Mouse (Mus musculus): Measurements from ENCODE around the gene Amn. TPM values are rescaled to one million over a fixed set of nuclear protein-coding genes. Genes with fewer than 3 reads are reported as not detected.

Gene Amn
- polyA plus RNA-seq, 1 experiment, result not detected

- TF ChIP-seq CTCF (IDR thresholded peaks at IDR 0.05; ENCODE audit: control insufficient read depth, insufficient read depth, low read length) (no peak), POLR2A (IDR thresholded peaks at IDR 0.05; ENCODE audit: borderline replicate concordance, control insufficient read depth, low read depth, low read length) (no peak)
- Histone ChIP-seq H3K4me3 (replicated peaks; ENCODE audit: control insufficient read depth, low read depth, low read length) (no peak overlapping the region), H3K27ac (ENCODE audit: control insufficient read depth, insufficient read depth, low read depth, low read length, poor library complexity) (no peak overlapping the region), H3K4me1 (ENCODE audit: control insufficient read depth, insufficient read depth, low read length) (no peaks in the 10 kb centered on the region)
- 82% methylated on average over 10 of the region's 10 CpGs for WGBS
Measured at GRCm38 (mm10) chr12:111311775-111312174, 40.9 kb downstream of the Amn start.

- no peak overlapping the region for H3K27ac ChIP-seq (ENCODE audit: control insufficient read depth, insufficient read depth, low read depth, low read length, poor library complexity)
- H3K4me3 ChIP-seq (replicated peaks; ENCODE audit: control insufficient read depth, low read depth, low read length), result no peak overlapping the region
- H3K4me1 ChIP-seq (ENCODE audit: control insufficient read depth, insufficient read depth, low read length), result no peaks in the 10 kb centered on the region
- 90% methylated on average over 7 of the region's 7 CpGs for WGBS
- TF ChIP-seq CTCF (IDR thresholded peaks at IDR 0.05; ENCODE audit: control insufficient read depth, insufficient read depth, low read length) (no peak), POLR2A (IDR thresholded peaks at IDR 0.05; ENCODE audit: borderline replicate concordance, control insufficient read depth, low read depth, low read length) (no peak)
Measured at GRCm38 (mm10) chr12:111314273-111314672, 43.4 kb downstream of the Amn start.

GRCm38 (mm10) chr12:111317694-111318093, 46.8 kb downstream of the Amn start:
- TF ChIP-seq POLR2A (IDR thresholded peaks at IDR 0.05; ENCODE audit: borderline replicate concordance, control insufficient read depth, low read depth, low read length) (no peak), CTCF (IDR thresholded peaks at IDR 0.05; ENCODE audit: control insufficient read depth, insufficient read depth, low read length) (no peak)
- 89% methylated on average over 9 of the region's 9 CpGs for WGBS
- Histone ChIP-seq H3K4me3 (replicated peaks; ENCODE audit: control insufficient read depth, low read depth, low read length) (no peak overlapping the region), H3K4me1 (ENCODE audit: control insufficient read depth, insufficient read depth, low read length) (no peaks in the 10 kb centered on the region), H3K27ac (ENCODE audit: control insufficient read depth, insufficient read depth, low read depth, low read length, poor library complexity) (no peak overlapping the region)

GRCm38 (mm10) chr12:111320549-111320948, 49.7 kb downstream of the Amn start:
- no peaks in the 10 kb centered on the region for H3K4me1 ChIP-seq (ENCODE audit: control insufficient read depth, insufficient read depth, low read length)
- no peak for TF ChIP-seq POLR2A (IDR thresholded peaks at IDR 0.05; ENCODE audit: borderline replicate concordance, control insufficient read depth, low read depth, low read length)
- TF ChIP-seq CTCF (IDR thresholded peaks at IDR 0.05; ENCODE audit: control insufficient read depth, insufficient read depth, low read length), result no peak
- WGBS, result 86% methylated on average over 12 of the region's 12 CpGs
- no peak overlapping the region for H3K27ac ChIP-seq (ENCODE audit: control insufficient read depth, insufficient read depth, low read depth, low read length, poor library complexity)
- H3K4me3 ChIP-seq (replicated peaks; ENCODE audit: control insufficient read depth, low read depth, low read length), result no peak overlapping the region

GRCm38 (mm10) chr12:111321832-111322231, 50.9 kb downstream of the Amn start:
- Histone ChIP-seq H3K4me3 (replicated peaks; ENCODE audit: control insufficient read depth, low read depth, low read length) (no peak overlapping the region), H3K4me1 (ENCODE audit: control insufficient read depth, insufficient read depth, low read length) (no peaks in the 10 kb centered on the region), H3K27ac (ENCODE audit: control insufficient read depth, insufficient read depth, low read depth, low read length, poor library complexity) (no peak overlapping the region)
- 90% methylated on average over 13 of the region's 13 CpGs for WGBS
- no peak for TF ChIP-seq CTCF (IDR thresholded peaks at IDR 0.05; ENCODE audit: control insufficient read depth, insufficient read depth, low read length)
- TF ChIP-seq POLR2A (IDR thresholded peaks at IDR 0.05; ENCODE audit: borderline replicate concordance, control insufficient read depth, low read depth, low read length), result no peak

- WGBS, result 24% methylated on average over 4 of the region's 4 CpGs
- H3K4me1 ChIP-seq (ENCODE audit: control insufficient read depth, insufficient read depth, low read length), result no peaks in the 10 kb centered on the region
- TF ChIP-seq CTCF (IDR thresholded peaks at IDR 0.05; ENCODE audit: control insufficient read depth, insufficient read depth, low read length) (no peak), POLR2A (IDR thresholded peaks at IDR 0.05; ENCODE audit: borderline replicate concordance, control insufficient read depth, low read depth, low read length) (no peak)
- H3K27ac ChIP-seq (ENCODE audit: control insufficient read depth, insufficient read depth, low read depth, low read length, poor library complexity), result no peak overlapping the region
- no peak overlapping the region for H3K4me3 ChIP-seq (replicated peaks; ENCODE audit: control insufficient read depth, low read depth, low read length)
Measured at GRCm38 (mm10) chr12:111323423-111323822, 52.5 kb downstream of the Amn start.

- Histone ChIP-seq H3K4me1 (ENCODE audit: control insufficient read depth, insufficient read depth, low read length) (no peaks in the 10 kb centered on the region), H3K4me3 (replicated peaks; ENCODE audit: control insufficient read depth, low read depth, low read length) (no peak overlapping the region), H3K27ac (ENCODE audit: control insufficient read depth, insufficient read depth, low read depth, low read length, poor library complexity) (no peak overlapping the region)
- TF ChIP-seq CTCF (IDR thresholded peaks at IDR 0.05; ENCODE audit: control insufficient read depth, insufficient read depth, low read length) (no peak), POLR2A (IDR thresholded peaks at IDR 0.05; ENCODE audit: borderline replicate concordance, control insufficient read depth, low read depth, low read length) (no peak)
- 92% methylated on average over 21 of the region's 21 CpGs for WGBS
Measured at GRCm38 (mm10) chr12:111324536-111324935, 53.6 kb downstream of the Amn start.

- H3K4me1 ChIP-seq (ENCODE audit: control insufficient read depth, insufficient read depth, low read length), result no peaks in the 10 kb centered on the region
- TF ChIP-seq POLR2A (IDR thresholded peaks at IDR 0.05; ENCODE audit: borderline replicate concordance, control insufficient read depth, low read depth, low read length) (no peak), CTCF (IDR thresholded peaks at IDR 0.05; ENCODE audit: control insufficient read depth, insufficient read depth, low read length) (no peak)
- WGBS, result 87% methylated on average over 12 of the region's 12 CpGs
- H3K4me3 ChIP-seq (replicated peaks; ENCODE audit: control insufficient read depth, low read depth, low read length), result no peak overlapping the region
- no peak overlapping the region for H3K27ac ChIP-seq (ENCODE audit: control insufficient read depth, insufficient read depth, low read depth, low read length, poor library complexity)
Measured at GRCm38 (mm10) chr12:111324949-111325348, 54.1 kb downstream of the Amn start.

GRCm38 (mm10) chr12:111325744-111326424, 55.0 kb downstream of the Amn start:
- Histone ChIP-seq H3K4me1 (ENCODE audit: control insufficient read depth, insufficient read depth, low read length) (no peaks in the 10 kb centered on the region), H3K27ac (ENCODE audit: control insufficient read depth, insufficient read depth, low read depth, low read length, poor library complexity) (no peak overlapping the region), H3K4me3 (replicated peaks; ENCODE audit: control insufficient read depth, low read depth, low read length) (no peak overlapping the region)
- TF ChIP-seq CTCF (IDR thresholded peaks at IDR 0.05; ENCODE audit: control insufficient read depth, insufficient read depth, low read length) (no peak), POLR2A (IDR thresholded peaks at IDR 0.05; ENCODE audit: borderline replicate concordance, control insufficient read depth, low read depth, low read length) (no peak)
- 86% methylated on average over 18 of the region's 18 CpGs for WGBS

Other genes starting within 250 kb of the Amn start
- gene Rcor1, start 231.7 kb upstream of the Amn start, polyA plus RNA-seq (2011; ENCODE audit: insufficient read depth, insufficient read length, low replicate concordance, missing spikeins), result 9.9 and 14.6 TPM in 2 replicates
- gene Traf3, start 104.7 kb upstream of the Amn start, polyA plus RNA-seq (2011; ENCODE audit: insufficient read depth, insufficient read length, low replicate concordance, missing spikeins), result 2.4 and 9.2 TPM in 2 replicates
- not detected in 2 replicates for gene 4930595D18Rik, start 86.6 kb upstream of the Amn start, polyA plus RNA-seq (2011; ENCODE audit: insufficient read depth, insufficient read length, low replicate concordance, missing spikeins)
- 5.7 and 20.1 TPM in 2 replicates for gene Cdc42bpb, start 106.6 kb downstream of the Amn start, polyA plus RNA-seq (2011; ENCODE audit: insufficient read depth, insufficient read length, low replicate concordance, missing spikeins)
- gene Lbhd2, start 135.7 kb downstream of the Amn start, polyA plus RNA-seq (2011; ENCODE audit: insufficient read depth, insufficient read length, low replicate concordance, missing spikeins), result not detected in 2 replicates
- 7.3 and 18.4 TPM in 2 replicates for gene Exoc3l4, start 145.9 kb downstream of the Amn start, polyA plus RNA-seq (2011; ENCODE audit: insufficient read depth, insufficient read length, low replicate concordance, missing spikeins)
- 91.4 and 149 TPM in 2 replicates for gene Tnfaip2, start 171.4 kb downstream of the Amn start, polyA plus RNA-seq (2011; ENCODE audit: insufficient read depth, insufficient read length, low replicate concordance, missing spikeins)
- not detected in 2 replicates for gene Gm266, start 214.7 kb downstream of the Amn start, polyA plus RNA-seq (2011; ENCODE audit: insufficient read depth, insufficient read length, low replicate concordance, missing spikeins)

Data from bone marrow, adult 2 months (tissue).